Mouse (Mus musculus) v-Abl transformed pro-B cells (cell line): ENCODE results near the gene Sohlh2.

ENCODE experiments used
- in situ Hi-C, 2 experiments: fragments of 400-800 bp; cut with MboI; formaldehyde crosslinking; loops; one replicate each; pipeline ENCODE4 v1.15.1; 2025; ENCODE audit not compliant: unreplicated experiment in 2 of 2

Sohlh2 gene

GRCm38 (mm10) chr3:55181766-55182165 is at the start of gene Sohlh2:
Sohlh2 (plus strand) TSS chr3:55182028.
- in situ Hi-C loops = no loop called here

- in situ Hi-C loops = no loop called here
Observed at GRCm38 (mm10) chr3:55137039-55137438, 44.8 kb upstream of the Sohlh2 start, which contains the start of gene Ccdc169. Ccdc169 (plus strand) TSS chr3:55137339.

GRCm38 (mm10) chr3:55139837-55140236 is 42.0 kb upstream of the Sohlh2 start:
- in situ Hi-C loops = no loop called here

- in situ Hi-C loops = no loop called here
Observed at GRCm38 (mm10) chr3:55141401-55141800, 40.4 kb upstream of the Sohlh2 start.

GRCm38 (mm10) chr3:55144916-55145315 is 36.9 kb upstream of the Sohlh2 start:
- in situ Hi-C loops = no loop called here

GRCm38 (mm10) chr3:55146441-55146840 is 35.4 kb upstream of the Sohlh2 start:
- in situ Hi-C loops = no loop called here

GRCm38 (mm10) chr3:55147156-55147555 is 34.7 kb upstream of the Sohlh2 start:
- in situ Hi-C loops = no loop called here

- in situ Hi-C loops = no loop called here
Observed at GRCm38 (mm10) chr3:55148091-55148490, 33.7 kb upstream of the Sohlh2 start.

GRCm38 (mm10) chr3:55151656-55152433 is 30.0 kb upstream of the Sohlh2 start:
- in situ Hi-C loops = no loop called here

- in situ Hi-C loops = no loop called here
Observed at GRCm38 (mm10) chr3:55152673-55153334, 29.0 kb upstream of the Sohlh2 start.

- in situ Hi-C loops = no loop called here
Observed at GRCm38 (mm10) chr3:55154163-55154562, 27.7 kb upstream of the Sohlh2 start.

- in situ Hi-C loops = no loop called here
Observed at GRCm38 (mm10) chr3:55157413-55157812, 24.4 kb upstream of the Sohlh2 start.

- in situ Hi-C loops = no loop called here
Observed at GRCm38 (mm10) chr3:55161144-55161543, 20.7 kb upstream of the Sohlh2 start.

GRCm38 (mm10) chr3:55163510-55163909 is 18.3 kb upstream of the Sohlh2 start:
- in situ Hi-C loops = no loop called here

GRCm38 (mm10) chr3:55172478-55172877 is 9.3 kb upstream of the Sohlh2 start:
- in situ Hi-C loops = no loop called here

GRCm38 (mm10) chr3:55177271-55177670 is 4.6 kb upstream of the Sohlh2 start:
- in situ Hi-C loops = no loop called here

- in situ Hi-C loops = no loop called here
Observed at GRCm38 (mm10) chr3:55191668-55192067, 9.8 kb downstream of the Sohlh2 start.

- in situ Hi-C loops = no loop called here
Observed at GRCm38 (mm10) chr3:55193351-55193750, 11.5 kb downstream of the Sohlh2 start.

- in situ Hi-C loops = no loop called here
Observed at GRCm38 (mm10) chr3:55194792-55195191, 13.0 kb downstream of the Sohlh2 start.

- in situ Hi-C loops = no loop called here
Observed at GRCm38 (mm10) chr3:55195581-55196327, 13.9 kb downstream of the Sohlh2 start.

GRCm38 (mm10) chr3:55196328-55196710 is 14.5 kb downstream of the Sohlh2 start:
- in situ Hi-C loops = no loop called here
